Mouse (Mus musculus): ENCODE data around the gene Kansl1. TPM values are rescaled to one million over a fixed set of nuclear protein-coding genes. Genes with fewer than 3 reads are reported as not detected.

The Kansl1 gene
- 10 to 100 TPM; 51.4 to 53.0 TPM for polyA plus RNA-seq (2017; shearing (Covaris generic))

GRCm38 (mm10) chr11:104468751-104469268 lies at the start of gene Kansl1:
Gene Kansl1, minus strand, starts transcription at chr11:104468861.
- no peak for ATAC-seq

GRCm38 (mm10) chr11:104512436-104512835 lies 43.8 kb upstream of the Kansl1 start:
- ATAC-seq: no peak

GRCm38 (mm10) chr11:104510606-104511005 lies 41.9 kb upstream of the Kansl1 start:
- no peak for ATAC-seq

- ATAC-seq: no peak
Measured at GRCm38 (mm10) chr11:104508455-104508854, 39.8 kb upstream of the Kansl1 start.

- ATAC-seq: no peak
Measured at GRCm38 (mm10) chr11:104488292-104488691, 19.6 kb upstream of the Kansl1 start.

- no peak for ATAC-seq
Measured at GRCm38 (mm10) chr11:104481971-104482370, 13.3 kb upstream of the Kansl1 start.

- no peak for ATAC-seq
Measured at GRCm38 (mm10) chr11:104479505-104479904, 10.8 kb upstream of the Kansl1 start.

- peak; percentile 100 for ATAC-seq
Measured at GRCm38 (mm10) chr11:104469371-104469835, 742 bp upstream of the Kansl1 start.

GRCm38 (mm10) chr11:104467698-104468097 lies 963 bp downstream of the Kansl1 start:
- ATAC-seq: no peak

GRCm38 (mm10) chr11:104461551-104461950 lies 7.1 kb downstream of the Kansl1 start:
- peak; percentile 49 for ATAC-seq

- no peak for ATAC-seq
Measured at GRCm38 (mm10) chr11:104459671-104460070, 9.0 kb downstream of the Kansl1 start.

- ATAC-seq: no peak
Measured at GRCm38 (mm10) chr11:104458507-104458906, 10.2 kb downstream of the Kansl1 start.

- ATAC-seq: no peak
Measured at GRCm38 (mm10) chr11:104452709-104453108, 16.0 kb downstream of the Kansl1 start.

- no peak for ATAC-seq
Measured at GRCm38 (mm10) chr11:104451239-104451638, 17.4 kb downstream of the Kansl1 start.

- peak; percentile 58 for ATAC-seq
Measured at GRCm38 (mm10) chr11:104448499-104448898, 20.2 kb downstream of the Kansl1 start.

- no peak for ATAC-seq
Measured at GRCm38 (mm10) chr11:104445538-104445937, 23.1 kb downstream of the Kansl1 start.

GRCm38 (mm10) chr11:104445044-104445443 lies 23.6 kb downstream of the Kansl1 start:
- no peak for ATAC-seq

GRCm38 (mm10) chr11:104443359-104443758 lies 25.3 kb downstream of the Kansl1 start:
- ATAC-seq: peak; percentile 43

GRCm38 (mm10) chr11:104442333-104443136 lies 26.1 kb downstream of the Kansl1 start:
- peak; percentile 74 for ATAC-seq

GRCm38 (mm10) chr11:104441475-104442332 lies 27.0 kb downstream of the Kansl1 start:
- ATAC-seq: no peak

- ATAC-seq: no peak
Measured at GRCm38 (mm10) chr11:104440521-104441474, 27.9 kb downstream of the Kansl1 start.

GRCm38 (mm10) chr11:104439703-104440102 lies 29.0 kb downstream of the Kansl1 start:
- ATAC-seq: no peak
